In the genomic region with DNA sequence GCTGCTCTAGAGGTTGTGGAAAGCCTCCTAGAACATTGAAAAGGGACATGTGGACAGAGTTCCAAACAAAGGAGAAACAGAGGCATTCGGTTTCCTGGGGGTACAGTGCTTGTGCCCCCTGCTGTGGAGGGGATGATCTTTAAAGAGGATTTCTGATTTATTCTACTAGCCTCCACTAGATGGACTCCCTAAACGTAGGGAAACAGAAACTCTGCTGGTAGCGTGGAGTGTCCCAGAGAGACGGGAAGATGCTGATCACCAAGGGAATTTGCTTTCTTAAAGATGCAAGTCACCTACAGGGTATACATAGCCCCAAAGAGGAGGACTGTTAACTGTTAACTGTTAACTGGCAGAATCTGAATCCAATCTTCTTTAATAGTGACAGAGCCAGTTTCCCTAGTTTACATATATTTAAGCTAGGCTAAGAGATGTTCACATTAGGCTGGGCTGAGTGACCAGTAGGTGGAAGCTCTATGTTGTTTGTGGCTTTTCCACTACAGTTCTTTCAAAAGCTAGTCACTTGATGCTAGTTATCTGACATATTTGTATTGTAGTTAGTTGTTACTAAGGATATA, we compare ENCODE assay signal across 10 mouse cellular contexts. TPM values are rescaled to one million over a fixed set of nuclear protein-coding genes. Genes with fewer than 3 reads are reported as not detected.
A peak's percentile ranks its signal among the peaks of the same experiment; 100 is the strongest.
DNase-seq lines count a peak whose midpoint lies in the region; ATAC-seq and TF ChIP-seq lines count a peak whose summit lies in the region.
"Had no signal": no experiment of that assay in that cellular context is flagged by ENCODE, and none has a peak within 500 bp of the region (broad histone marks: within the 10 kb centered on the region; RNA-seq: fewer than 3 reads in every experiment).

No protein-coding gene starts in this region.

- no peaks in the 10 kb centered on the region for H3K27me3 ChIP-seq in embryonic facial prominence, embryonic 11.5 days (ENCODE audit: control insufficient read depth, insufficient read depth, low read length)
- 0 out of 2 replicates have a peak, but pooled peaks cover 5% of the 10 kb centered on the region for H3K27me3 ChIP-seq in embryonic facial prominence, embryonic 10.5 days (replicated peaks; ENCODE audit: low read depth, poor library complexity, severe bottlenecking)
- no peaks in the 10 kb centered on the region for H3K27me3 ChIP-seq in kidney, postnatal 0 days (ENCODE audit: insufficient read depth, low read length)
- H3K27me3 ChIP-seq in CH12.LX (replicated peaks): no peaks in the 10 kb centered on the region
- no peaks in the 10 kb centered on the region for H3K27me3 ChIP-seq in forebrain, embryonic 16.5 days (replicated peaks; ENCODE audit: control insufficient read depth, insufficient read depth, low read length)
- H3K27me3 ChIP-seq: stomach, embryonic 15.5 days had no signal

- TF ChIP-seq POLR2A in CH12.LX (IDR thresholded peaks at IDR 0.05; ENCODE audit: low read depth, low read length): no peak

- no peaks in the 10 kb centered on the region for H3K4me1 ChIP-seq in embryonic facial prominence, embryonic 11.5 days (ENCODE audit: control insufficient read depth, insufficient read depth, low read length)
- H3K4me1 ChIP-seq in embryonic facial prominence, embryonic 10.5 days: peaks cover 14% of the 10 kb centered on the region
- H3K4me1 ChIP-seq in kidney, postnatal 0 days (replicated peaks; ENCODE audit: insufficient read depth, low read length): no peaks in the 10 kb centered on the region
- H3K4me1 ChIP-seq in CH12.LX (ENCODE audit: control insufficient read depth in 1 of 2, insufficient read depth in 2 of 2): no peaks in the 10 kb centered on the region; a peak in 1 of 4 replicates
- no peaks in the 10 kb centered on the region for H3K4me1 ChIP-seq in forebrain, embryonic 16.5 days (replicated peaks; ENCODE audit: control insufficient read depth, insufficient read depth, low read length)
- H3K4me1 ChIP-seq: stomach, embryonic 15.5 days had no signal

- dilution Hi-C loops in CH12.LX (cut with MboI; ENCODE audit: extremely low pct_ligation_motif_present, extremely low pct_unique_long_range_greater_than_20kb, low sequenced_read_pairs): no loop called here

- H3K36me3 ChIP-seq in embryonic facial prominence, embryonic 11.5 days (replicated peaks; ENCODE audit: control insufficient read depth, insufficient read depth, low read depth, low read length): no peaks in the 10 kb centered on the region
- H3K36me3 ChIP-seq in embryonic facial prominence, embryonic 10.5 days (replicated peaks): no peaks in the 10 kb centered on the region
- no peaks in the 10 kb centered on the region for H3K36me3 ChIP-seq in kidney, postnatal 0 days (ENCODE audit: insufficient read depth, low read length)
- no peaks in the 10 kb centered on the region for H3K36me3 ChIP-seq in CH12.LX (replicated peaks in 1 of 2; ENCODE audit: control insufficient read depth in 1 of 2, insufficient read depth in 1 of 2, low read length in 1 of 2)
- no peaks in the 10 kb centered on the region for H3K36me3 ChIP-seq in forebrain, embryonic 16.5 days (ENCODE audit: control insufficient read depth, insufficient read depth)
- H3K36me3 ChIP-seq: stomach, embryonic 15.5 days had no signal

- no peak overlapping the region for H3K9ac ChIP-seq in embryonic facial prominence, embryonic 11.5 days (replicated peaks; ENCODE audit: low read length)
- H3K9ac ChIP-seq in kidney, postnatal 0 days (ENCODE audit: low read depth, low read length): no peak overlapping the region
- H3K9ac ChIP-seq in CH12.LX (ENCODE audit: insufficient read depth, low read depth): no peak overlapping the region
- no peak overlapping the region for H3K9ac ChIP-seq in forebrain, embryonic 16.5 days (replicated peaks; ENCODE audit: low read depth, low read length)
- H3K9ac ChIP-seq: stomach, embryonic 15.5 days had no signal

- ATAC-seq in embryonic facial prominence, embryonic 11.5 days (replicated peaks; ENCODE audit: insufficient number of reproducible peaks, low FRiP score, low TSS enrichment, low read depth): no peak
- no peak for ATAC-seq in kidney, postnatal 0 days (replicated peaks; ENCODE audit: low FRiP score, low read depth)
- ATAC-seq in forebrain, embryonic 16.5 days: peak; percentile 71; the same call in 1 of the 2 replicates

- H3K79me2 ChIP-seq in CH12.LX (replicated peaks; ENCODE audit: control insufficient read depth, extremely low read depth, insufficient read depth, poor library complexity, severe bottlenecking): no peaks in the 10 kb centered on the region

- H3K27ac ChIP-seq in embryonic facial prominence, embryonic 11.5 days (replicated peaks; ENCODE audit: low read depth, low read length): no peak overlapping the region
- no peak overlapping the region for H3K27ac ChIP-seq in embryonic facial prominence, embryonic 10.5 days (replicated peaks)
- H3K27ac ChIP-seq in kidney, postnatal 0 days: no peak overlapping the region
- H3K27ac ChIP-seq in CH12.LX (ENCODE audit: insufficient read depth, low read depth): no peak overlapping the region
- H3K27ac ChIP-seq in forebrain, embryonic 16.5 days (ENCODE audit: low read length): no peak overlapping the region
- H3K27ac ChIP-seq: stomach, embryonic 15.5 days had no signal

- TF ChIP-seq EP300 in CH12.LX (IDR thresholded peaks at IDR 0.05; ENCODE audit: low read length): no peak

- peak; percentile 29 for TF ChIP-seq RAD21 in CH12.LX (IDR thresholded peaks at IDR 0.05; ENCODE audit: low read depth, low read length)

- peak; percentile 49 for DNase-seq in embryonic facial prominence, embryonic 11.5 days (ENCODE audit: low spot score)
- no peak for DNase-seq in embryonic facial prominence, embryonic 10.5 days (ENCODE audit: low spot score)
- DNase-seq in kidney, postnatal 0 days (ENCODE audit: low spot score): peak; percentile 78
- DNase-seq in kidney, adult 11 months: no peak
- no peak for DNase-seq in CH12.LX (ENCODE audit: extremely low read depth)
- DNase-seq in yolk sac, embryonic 10.5 days (ENCODE audit: low spot score): no peak
- DNase-seq in liver: no peak

- no peak overlapping the region for H3K4me2 ChIP-seq in embryonic facial prominence, embryonic 11.5 days (ENCODE audit: low read depth, low read length)
- H3K4me2 ChIP-seq in kidney, postnatal 0 days (ENCODE audit: low read length): no peak overlapping the region
- no peak overlapping the region for H3K4me2 ChIP-seq in CH12.LX (ENCODE audit: insufficient read depth, low read depth, poor library complexity, severe bottlenecking)
- no peak overlapping the region for H3K4me2 ChIP-seq in forebrain, embryonic 16.5 days (ENCODE audit: low read length)
- H3K4me2 ChIP-seq: stomach, embryonic 15.5 days had no signal

- H3K9me3 ChIP-seq in embryonic facial prominence, embryonic 11.5 days (replicated peaks; ENCODE audit: control insufficient read depth, low read length): no peaks in the 10 kb centered on the region
- no peaks in the 10 kb centered on the region for H3K9me3 ChIP-seq in embryonic facial prominence, embryonic 10.5 days
- no peaks in the 10 kb centered on the region for H3K9me3 ChIP-seq in kidney, postnatal 0 days (replicated peaks; ENCODE audit: low read length)
- no peaks in the 10 kb centered on the region for H3K9me3 ChIP-seq in CH12.LX (replicated peaks; ENCODE audit: low read length)
- H3K9me3 ChIP-seq in forebrain, embryonic 16.5 days (ENCODE audit: control insufficient read depth, low read length): no peaks in the 10 kb centered on the region
- H3K9me3 ChIP-seq: stomach, embryonic 15.5 days had no signal

- in situ Hi-C loops in CH12.LX (cut with MboI; ENCODE audit: low pct_ligation_motif_present, low pct_unique_long_range_greater_than_20kb, low sequenced_read_pairs): loop anchor here (25.0 kb wide), 1 partner anchor 502 kb away; no protein-coding TSS in a partner anchor

- 15% methylated on average over 4 of the region's 4 CpGs for WGBS in embryonic facial prominence, embryonic 11.5 days
- WGBS in embryonic facial prominence, embryonic 10.5 days: 20% methylated on average over 4 of the region's 4 CpGs
- 11% methylated on average over 4 of the region's 4 CpGs for WGBS in kidney, postnatal 0 days
- WGBS in forebrain, embryonic 16.5 days: 9% methylated on average over 4 of the region's 4 CpGs

- TF ChIP-seq CTCF in kidney, postnatal 0 days (IDR thresholded peaks at IDR 0.05; ENCODE audit: low read depth): peak; percentile 73
- TF ChIP-seq CTCF in CH12.LX (conservative IDR thresholded peaks at IDR 0.05 in 1 of 2, IDR thresholded peaks at IDR 0.05 in 1 of 2; ENCODE audit: low read depth in 2 of 2, low read length in 2 of 2): peak in 1 of 2 experiments; percentile 52; a peak in 2 of 4 replicates

- H3K4me3 ChIP-seq in embryonic facial prominence, embryonic 11.5 days (ENCODE audit: low read depth, low read length): no peak overlapping the region
- H3K4me3 ChIP-seq in embryonic facial prominence, embryonic 10.5 days: no peak overlapping the region
- H3K4me3 ChIP-seq in kidney, postnatal 0 days (replicated peaks; ENCODE audit: low read depth, low read length): no peak overlapping the region
- H3K4me3 ChIP-seq in CH12.LX (replicated peaks in 1 of 3; ENCODE audit: low read depth in 2 of 3, low read length in 2 of 3, poor library complexity in 1 of 3): no peak overlapping the region
- no peak overlapping the region for H3K4me3 ChIP-seq in forebrain, embryonic 16.5 days (replicated peaks; ENCODE audit: low read length)
- H3K4me3 ChIP-seq: stomach, embryonic 15.5 days had no signal

TF ChIP-seq in CH12.LX, 34 proteins besides CTCF, POLR2A, EP300 and RAD21 (continues in another document):
- TF ChIP-seq TBP (conservative IDR thresholded peaks at IDR 0.05; ENCODE audit: low read depth, low read length) (no peak), SMC3 (IDR thresholded peaks at IDR 0.05; ENCODE audit: low read depth, low read length) (peak; percentile 27; the same call in 1 of the 2 replicates), MAX (IDR thresholded peaks at IDR 0.05; ENCODE audit: low read length) (no peak)

RNA-seq across cellular contexts. Expression of a gene that starts 34.6 kb away (rescaled TPM):
- 181 and 212 TPM in 2 replicates for polyA plus RNA-seq in embryonic facial prominence, embryonic 11.5 days (2014; fragmentation: Nextera tagmentation; extraction: Ambion mirVana)
- polyA plus RNA-seq in embryonic facial prominence, embryonic 10.5 days (2016; fragmentation: Nextera tagmentation; extraction: Ambion mirVana): 128 and 137 TPM in 2 replicates
- polyA plus RNA-seq in kidney, postnatal 0 days (2015; fragmentation: Nextera tagmentation; extraction: Ambion mirVana): 51.3 and 63.3 TPM in 2 replicates
- total RNA-seq in CH12.LX (2012; rRNA removed) (not detected in 2 replicates), CH12.LX (2014; rRNA removed) (not detected in 2 replicates)
- polyA plus RNA-seq in CH12.LX (2012; ENCODE audit: insufficient read length, low read depth): not detected in 2 replicates
- polyA plus RNA-seq in forebrain, embryonic 16.5 days (2015; fragmentation: Nextera tagmentation; extraction: Ambion mirVana): 1,188 and 1,480 TPM in 2 replicates

RNA-seq across cellular contexts. Expression of a gene that starts 35.1 kb away (rescaled TPM):
- polyA plus RNA-seq in embryonic facial prominence, embryonic 11.5 days (2014; fragmentation: Nextera tagmentation; extraction: Ambion mirVana): 69.3 and 73.0 TPM in 2 replicates
- 47.1 and 50.8 TPM in 2 replicates for polyA plus RNA-seq in embryonic facial prominence, embryonic 10.5 days (2016; fragmentation: Nextera tagmentation; extraction: Ambion mirVana)
- polyA plus RNA-seq in kidney, postnatal 0 days (2015; fragmentation: Nextera tagmentation; extraction: Ambion mirVana): 32.8 and 34.1 TPM in 2 replicates
- total RNA-seq in CH12.LX (2012; rRNA removed): not detected in 2 replicates
- total RNA-seq in CH12.LX (2014; rRNA removed): 0.05 and 0.27 TPM in 2 replicates
- 0.08 TPM in 1 of 2 replicates, not detected in the other for polyA plus RNA-seq in CH12.LX (2012; ENCODE audit: insufficient read length, low read depth)
- polyA plus RNA-seq in forebrain, embryonic 16.5 days (2015; fragmentation: Nextera tagmentation; extraction: Ambion mirVana): 81.0 and 91.4 TPM in 2 replicates
- total RNA-seq: megakaryocyte progenitor cell, adult 5-6 weeks had no signal

Comparison
In these comparisons a context has a peak if more than half of its experiments do, and no peak if none do; other contexts are left out.
1. DNase-seq: peak in embryonic facial prominence, embryonic 11.5 days (single experiment) and kidney, postnatal 0 days (single experiment); none in embryonic facial prominence, embryonic 10.5 days (single experiment), kidney, adult 11 months (single experiment), CH12.LX (single experiment), yolk sac, embryonic 10.5 days (single experiment) and liver (single experiment).
2. RNA of a gene that starts 34.6 kb away (polyA plus RNA-seq): 1,188 to 1,480 TPM in forebrain, embryonic 16.5 days, 181 to 212 TPM in embryonic facial prominence, embryonic 11.5 days, 128 to 137 TPM in embryonic facial prominence, embryonic 10.5 days and 51.3 to 63.3 TPM in kidney, postnatal 0 days; not detected in CH12.LX; every median in the first group is over 10 times any median in the second.
3. RNA of a gene that starts 35.1 kb away (polyA plus RNA-seq): 81.0 to 91.4 TPM in forebrain, embryonic 16.5 days, 69.3 to 73.0 TPM in embryonic facial prominence, embryonic 11.5 days, 47.1 to 50.8 TPM in embryonic facial prominence, embryonic 10.5 days and 32.8 to 34.1 TPM in kidney, postnatal 0 days; 0.08 TPM in CH12.LX; every median in the first group is over 10 times any median in the second.